Mouse (Mus musculus): ENCODE results near the gene Disp2. TPM values are rescaled to one million over a fixed set of nuclear protein-coding genes. Genes with fewer than 3 reads are reported as not detected.

Gene Disp2
- polyA plus RNA-seq, 1 experiment from 2014 or later = 71.6 TPM

DNA sequence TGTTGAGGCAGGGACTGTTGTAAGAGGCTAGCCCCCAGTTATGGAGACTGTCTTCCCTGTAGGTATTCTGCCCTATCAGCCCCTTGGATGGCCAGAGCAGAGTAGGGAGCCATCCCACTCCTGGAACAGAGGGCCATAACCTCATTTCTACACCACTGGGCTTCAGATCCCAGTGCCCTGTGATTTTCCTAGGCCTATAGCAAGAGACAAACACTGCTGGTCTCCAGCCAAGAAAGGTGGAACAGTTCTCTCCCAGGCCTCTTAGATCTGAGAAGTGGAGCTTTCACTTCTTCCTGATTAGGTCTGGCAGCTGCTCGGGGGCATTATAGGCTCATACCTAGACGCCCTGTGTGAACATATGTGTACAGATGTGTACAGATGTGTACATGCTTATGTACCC, 3.2 kb upstream of the Disp2 start:
- H3K27ac ChIP-seq (replicated peaks) = peak overlapping the region; percentile 44; the same call in 1 of the 2 replicates
- no peak overlapping the region for H3K4me2 ChIP-seq
- 78% methylated on average over 2 of the region's 2 CpGs for WGBS
- no peak overlapping the region for H3K4me3 ChIP-seq
- H3K36me3 ChIP-seq = no peaks in the 10 kb centered on the region
- H3K9me3 ChIP-seq = no peaks in the 10 kb centered on the region
- H3K9ac ChIP-seq = no peak overlapping the region
- ATAC-seq (ENCODE audit: low FRiP score, low read depth) = no peak
- H3K27me3 ChIP-seq = no peaks in the 10 kb centered on the region
- H3K4me1 ChIP-seq (replicated peaks) = peaks cover 28% of the 10 kb centered on the region

DNA sequence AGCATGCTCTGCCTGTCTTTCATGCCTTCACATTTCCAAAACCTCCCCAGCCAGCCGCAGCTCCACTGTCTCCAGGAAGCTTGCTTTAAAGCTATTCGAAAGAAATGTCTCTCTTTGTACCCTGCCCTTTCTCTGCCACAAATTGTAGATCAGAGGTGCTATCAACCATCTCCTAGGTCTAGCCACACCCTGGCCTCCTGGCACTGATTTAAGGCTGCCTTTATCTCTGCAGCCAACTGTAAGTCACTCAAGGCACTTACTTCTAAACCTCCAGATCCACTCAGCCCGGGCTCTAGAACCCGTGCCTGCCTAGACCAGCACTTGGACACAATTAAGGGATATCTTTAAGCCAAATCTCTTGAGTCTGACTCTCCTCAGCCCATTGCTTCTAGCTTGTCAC, 1.1 kb upstream of the Disp2 start:
- H3K27ac ChIP-seq (replicated peaks) = no peak overlapping the region
- H3K9ac ChIP-seq = no peak overlapping the region
- no peak overlapping the region for H3K4me2 ChIP-seq
- H3K9me3 ChIP-seq = no peaks in the 10 kb centered on the region
- no peak overlapping the region for H3K4me3 ChIP-seq
- peaks cover 36% of the 10 kb centered on the region for H3K4me1 ChIP-seq (replicated peaks)
- no peaks in the 10 kb centered on the region for H3K27me3 ChIP-seq
- H3K36me3 ChIP-seq = no peaks in the 10 kb centered on the region
- 81% methylated on average over 4 of the region's 4 CpGs for WGBS
- no peak for ATAC-seq (ENCODE audit: low FRiP score, low read depth)

DNA sequence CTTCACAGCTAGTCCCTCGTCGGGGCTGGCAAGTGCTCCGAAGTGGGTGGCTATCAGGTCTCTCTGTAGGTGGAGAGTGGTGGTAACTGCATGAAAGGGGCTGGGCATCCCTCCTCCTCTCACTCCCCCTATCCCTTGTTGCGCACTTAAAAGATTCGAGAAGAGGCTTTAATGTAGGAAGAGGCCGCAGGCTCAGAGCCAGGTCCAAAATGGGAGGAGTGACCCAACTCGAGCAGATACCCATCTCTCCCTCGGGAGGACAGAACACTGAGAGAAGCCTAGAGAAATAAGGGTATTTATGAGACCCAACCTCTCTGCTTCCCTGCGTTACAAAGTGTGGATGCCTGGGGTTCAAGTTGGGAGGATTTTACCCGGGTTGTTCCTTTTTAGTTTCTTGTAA, 454 bp upstream of the Disp2 start:
- 8% methylated on average over 10 of the region's 10 CpGs for WGBS

DNA sequence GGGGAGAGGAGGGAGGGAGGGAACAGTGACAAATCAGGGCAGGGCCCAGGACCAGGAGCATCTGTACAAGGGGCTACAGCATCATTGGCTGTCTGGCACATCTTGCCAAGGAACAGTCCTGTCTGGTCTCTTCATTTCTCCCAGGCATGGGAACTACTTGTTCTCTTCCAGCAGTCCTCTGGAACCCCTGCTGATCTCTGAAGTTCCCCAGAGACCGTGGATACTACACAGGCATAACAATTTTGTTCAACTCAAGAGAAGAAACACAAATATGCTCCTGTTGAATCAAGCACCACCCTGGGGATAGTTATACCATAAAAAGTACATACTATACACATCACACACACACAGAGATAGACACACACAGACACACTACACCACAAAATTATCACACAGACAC, 1.6 kb downstream of the Disp2 start:
- 18% methylated on average over 1 of the region's 1 CpGs for WGBS
- H3K27ac ChIP-seq (replicated peaks) = peak overlapping the region; percentile 85; the same call in 1 of the 2 replicates
- H3K4me2 ChIP-seq = peak overlapping the region; percentile 63
- ATAC-seq (ENCODE audit: low FRiP score, low read depth) = no peak
- H3K27me3 ChIP-seq = no peaks in the 10 kb centered on the region
- H3K4me1 ChIP-seq (replicated peaks) = peaks cover 27% of the 10 kb centered on the region
- peak overlapping the region; percentile 64 for H3K9ac ChIP-seq
- no peaks in the 10 kb centered on the region for H3K9me3 ChIP-seq
- H3K4me3 ChIP-seq = peak overlapping the region; percentile 55
- H3K36me3 ChIP-seq = peaks cover 3% of the 10 kb centered on the region

More for the DNA sequence above, 454 bp upstream of the Disp2 start:
- Histone ChIP-seq H3K9ac (peak overlapping the region; percentile 64; the same call in 1 of the 2 replicates), H3K9me3 (no peaks in the 10 kb centered on the region), H3K36me3 (no peaks in the 10 kb centered on the region), H3K4me3 (peak overlapping the region; percentile 55), H3K27ac (replicated peaks) (peak overlapping the region; percentile 70), H3K27me3 (no peaks in the 10 kb centered on the region), H3K4me2 (peak overlapping the region; percentile 63), H3K4me1 (replicated peaks) (peaks cover 36% of the 10 kb centered on the region)
- peak; percentile 49 for ATAC-seq (ENCODE audit: low FRiP score, low read depth)

DNA sequence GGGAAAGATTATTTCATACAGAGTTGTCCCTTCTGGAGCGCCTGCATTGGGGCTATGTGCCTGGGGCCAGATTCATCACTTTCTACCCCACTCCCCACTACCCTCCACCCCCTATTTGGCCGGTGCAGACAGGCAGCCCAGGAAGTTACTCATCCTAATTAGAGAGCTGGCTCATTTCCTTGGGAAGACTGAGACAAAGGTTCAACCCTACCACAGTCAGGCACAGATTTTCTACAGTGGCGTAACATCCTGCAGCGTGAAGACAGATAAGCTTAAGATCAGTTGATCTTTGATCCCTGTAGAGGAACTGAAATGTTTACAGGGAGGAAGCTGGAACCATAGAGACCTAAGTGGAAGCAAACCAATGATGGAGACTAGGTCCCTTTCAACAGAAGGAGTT, 2.8 kb downstream of the Disp2 start:
- no peak overlapping the region for H3K4me3 ChIP-seq
- H3K9ac ChIP-seq = no peak overlapping the region
- no peaks in the 10 kb centered on the region for H3K27me3 ChIP-seq
- WGBS = 72% methylated on average over 4 of the region's 4 CpGs
- H3K4me2 ChIP-seq = no peak overlapping the region
- H3K27ac ChIP-seq (replicated peaks) = no peak overlapping the region
- H3K4me1 ChIP-seq (replicated peaks) = peaks cover 25% of the 10 kb centered on the region
- ATAC-seq (ENCODE audit: low FRiP score, low read depth) = no peak
- peaks cover 15% of the 10 kb centered on the region for H3K36me3 ChIP-seq
- H3K9me3 ChIP-seq = no peaks in the 10 kb centered on the region

DNA sequence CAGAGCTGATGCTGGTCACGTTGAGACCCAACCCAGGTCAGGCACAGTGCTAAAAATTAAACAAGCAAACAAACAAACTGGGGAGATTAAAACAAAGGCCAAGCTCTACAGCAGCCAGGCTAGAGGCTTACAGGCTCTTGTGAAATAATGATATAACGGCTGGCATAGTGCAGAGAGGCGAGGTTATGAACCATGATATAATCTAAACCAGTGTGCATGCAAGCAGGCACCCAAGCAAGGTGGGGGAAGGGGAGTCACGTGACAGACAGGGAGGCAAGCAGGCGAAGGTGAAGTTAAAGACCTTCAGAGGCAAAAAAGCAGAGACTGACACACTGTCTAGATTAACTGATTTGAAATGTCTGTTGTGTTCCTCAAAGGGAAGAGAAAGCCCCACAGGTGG, 3.6 kb downstream of the Disp2 start:
- no peaks in the 10 kb centered on the region for H3K9me3 ChIP-seq
- no peak overlapping the region for H3K9ac ChIP-seq
- no peak overlapping the region for H3K4me3 ChIP-seq
- H3K27ac ChIP-seq (replicated peaks) = no peak overlapping the region
- peaks cover 25% of the 10 kb centered on the region for H3K4me1 ChIP-seq (replicated peaks)
- no peaks in the 10 kb centered on the region for H3K27me3 ChIP-seq
- H3K36me3 ChIP-seq = peaks cover 22% of the 10 kb centered on the region
- 70% methylated on average over 5 of the region's 5 CpGs for WGBS
- H3K4me2 ChIP-seq = no peak overlapping the region
- ATAC-seq (ENCODE audit: low FRiP score, low read depth) = no peak

DNA sequence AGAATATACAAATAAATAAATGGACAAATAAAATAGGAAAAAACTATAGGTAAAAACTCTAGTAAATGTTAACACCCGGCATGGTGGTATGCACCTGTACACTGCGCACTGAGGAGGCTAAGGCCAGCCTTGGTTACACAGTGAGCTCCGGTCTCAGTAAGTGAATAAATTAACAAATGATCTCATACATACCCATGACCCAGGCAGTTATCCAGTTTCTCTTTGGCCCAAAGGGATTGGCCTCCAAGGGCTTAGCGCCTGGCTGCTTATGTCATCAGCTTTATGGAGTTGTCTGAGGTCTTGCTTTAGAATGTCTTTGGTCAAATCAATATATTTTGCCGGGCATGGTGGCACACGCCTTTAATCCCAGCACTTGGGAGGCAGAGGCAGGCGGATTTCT, 4.1 kb downstream of the Disp2 start:
- 90% methylated on average over 7 of the region's 7 CpGs for WGBS
- Histone ChIP-seq H3K4me1 (replicated peaks) (peaks cover 25% of the 10 kb centered on the region), H3K4me3 (no peak overlapping the region), H3K27ac (replicated peaks) (no peak overlapping the region), H3K27me3 (no peaks in the 10 kb centered on the region), H3K36me3 (peaks cover 22% of the 10 kb centered on the region), H3K9me3 (no peaks in the 10 kb centered on the region), H3K9ac (no peak overlapping the region), H3K4me2 (no peak overlapping the region)
- no peak for ATAC-seq (ENCODE audit: low FRiP score, low read depth)

DNA sequence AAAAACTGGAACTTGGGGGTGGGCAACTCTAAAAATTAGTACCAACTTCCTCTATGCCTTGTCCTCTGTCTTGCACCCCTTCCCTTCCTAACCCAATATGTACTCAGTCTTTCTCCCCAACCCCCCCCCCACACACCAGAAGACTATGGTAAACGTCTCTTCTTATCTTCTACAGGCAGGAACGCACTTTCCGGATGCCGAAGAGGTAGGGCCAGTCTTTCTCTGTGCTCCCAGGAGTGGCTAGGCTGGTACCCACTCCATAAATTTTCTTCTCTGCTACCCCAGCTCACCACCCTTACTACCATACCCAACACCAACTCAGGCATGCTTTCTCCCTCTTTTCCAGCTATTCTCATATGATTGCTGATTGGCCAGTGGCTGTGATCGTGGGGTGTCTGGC, 7.0 kb downstream of the Disp2 start:
- Histone ChIP-seq H3K9me3 (no peaks in the 10 kb centered on the region), H3K36me3 (peaks cover 37% of the 10 kb centered on the region), H3K4me2 (no peak overlapping the region), H3K27ac (replicated peaks) (no peak overlapping the region), H3K4me1 (replicated peaks) (peaks cover 22% of the 10 kb centered on the region), H3K4me3 (no peak overlapping the region), H3K9ac (no peak overlapping the region), H3K27me3 (no peaks in the 10 kb centered on the region)
- 90% methylated on average over 5 of the region's 5 CpGs for WGBS
- ATAC-seq (ENCODE audit: low FRiP score, low read depth) = no peak

DNA sequence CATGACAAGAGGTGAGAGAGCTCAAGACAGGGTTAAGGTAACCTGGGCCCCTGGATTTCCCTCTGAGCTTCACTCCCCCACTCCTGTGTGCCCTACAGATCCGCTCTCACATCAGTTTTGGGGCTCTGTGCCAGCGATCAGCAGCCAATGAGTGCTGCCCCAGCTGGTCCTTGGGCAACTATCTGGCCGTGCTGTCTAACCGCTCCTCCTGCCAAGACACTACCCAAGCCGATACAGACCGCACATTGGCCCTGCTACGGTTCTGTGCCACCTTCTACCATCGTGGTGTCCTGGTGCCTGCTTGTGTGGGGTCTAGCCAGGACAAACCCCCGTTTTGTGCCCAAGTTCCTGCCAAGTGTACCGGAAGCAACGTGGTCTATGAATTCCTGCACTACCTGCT, 10.0 kb downstream of the Disp2 start:
- no peak overlapping the region for H3K4me2 ChIP-seq
- ATAC-seq (ENCODE audit: low FRiP score, low read depth) = 0 out of 2 replicates have a peak, but pooled peaks have one; percentile 21
- H3K4me3 ChIP-seq = no peak overlapping the region
- no peak overlapping the region for H3K27ac ChIP-seq (replicated peaks)
- H3K9ac ChIP-seq = no peak overlapping the region
- no peaks in the 10 kb centered on the region for H3K27me3 ChIP-seq
- no peaks in the 10 kb centered on the region for H3K9me3 ChIP-seq
- WGBS = 79% methylated on average over 11 of the region's 11 CpGs
- peaks cover 15% of the 10 kb centered on the region for H3K4me1 ChIP-seq (replicated peaks)
- H3K36me3 ChIP-seq = peaks cover 60% of the 10 kb centered on the region

DNA sequence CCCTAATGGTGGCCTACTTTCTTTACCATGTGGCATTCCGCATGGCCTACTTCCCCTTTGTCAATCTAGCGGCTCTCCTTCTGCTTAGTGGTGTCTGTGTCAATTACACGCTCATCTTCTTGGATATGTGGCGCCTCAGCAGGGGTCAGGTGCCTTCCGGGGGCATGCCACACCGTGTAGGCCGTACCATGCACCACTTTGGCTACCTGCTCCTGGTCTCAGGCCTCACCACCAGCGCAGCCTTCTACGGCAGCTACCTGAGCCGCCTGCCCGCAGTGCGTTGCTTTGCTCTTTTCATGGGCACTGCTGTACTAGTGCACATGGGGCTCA, 10.7 kb downstream of the Disp2 start:
- ATAC-seq (ENCODE audit: low FRiP score, low read depth) = peak; percentile 50; the same call in 1 of the 2 replicates
- WGBS = 45% methylated on average over 12 of the region's 12 CpGs
- peaks cover 60% of the 10 kb centered on the region for H3K36me3 ChIP-seq
- no peaks in the 10 kb centered on the region for H3K9me3 ChIP-seq
- H3K4me2 ChIP-seq = peak overlapping the region; percentile 43
- no peak overlapping the region for H3K4me3 ChIP-seq
- no peak overlapping the region for H3K9ac ChIP-seq
- H3K27ac ChIP-seq (replicated peaks) = no peak overlapping the region
- no peaks in the 10 kb centered on the region for H3K27me3 ChIP-seq
- H3K4me1 ChIP-seq (replicated peaks) = peaks cover 15% of the 10 kb centered on the region

DNA sequence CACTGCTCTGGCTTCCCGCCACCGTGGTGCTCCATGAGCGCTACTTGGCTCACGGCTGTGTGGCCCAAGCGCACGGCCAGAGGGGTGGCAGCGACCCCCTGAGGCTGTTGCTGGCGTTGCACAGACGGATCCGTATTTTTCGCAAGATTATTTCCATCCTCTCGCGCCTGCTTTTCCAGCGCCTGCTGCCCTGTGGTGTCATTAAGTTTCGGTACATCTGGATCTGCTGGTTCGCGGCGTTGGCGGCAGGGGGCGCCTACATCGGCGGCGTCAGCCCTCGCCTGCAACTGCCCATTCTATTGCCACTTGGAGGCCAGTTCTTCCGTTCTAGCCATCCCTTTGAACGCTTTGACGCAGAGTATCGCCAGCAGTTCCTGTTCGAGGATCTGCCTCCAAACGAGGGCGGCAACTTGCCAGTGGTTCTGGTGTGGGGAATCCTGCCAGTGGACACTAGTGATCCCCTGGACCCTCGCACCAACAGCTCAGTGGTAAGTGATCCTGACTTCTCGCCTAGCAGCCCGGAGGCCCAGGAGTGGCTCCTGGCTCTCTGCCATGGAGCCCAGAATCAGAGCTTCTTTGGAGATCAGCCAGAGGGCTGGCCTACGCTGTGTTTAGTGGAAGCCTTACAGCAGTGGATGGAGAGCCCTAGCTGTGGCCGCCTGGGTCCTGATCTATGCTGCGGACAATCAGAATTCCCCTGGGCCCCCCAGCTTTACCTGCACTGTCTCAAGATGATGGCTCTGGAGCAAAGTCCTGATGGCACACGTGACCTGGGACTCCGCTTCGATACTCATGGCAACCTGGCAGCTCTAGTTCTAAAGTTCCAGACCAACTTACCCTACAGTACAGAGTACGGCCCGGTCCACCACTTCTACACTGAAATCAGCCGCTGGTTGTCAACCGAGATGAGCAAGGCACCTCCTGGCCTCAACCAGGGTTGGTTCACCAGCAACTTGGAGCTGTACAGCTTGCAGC, 11.3 kb downstream of the Disp2 start:
- peak overlapping the region; percentile 43 for H3K4me2 ChIP-seq
- no peak overlapping the region for H3K4me3 ChIP-seq
- no peak overlapping the region for H3K9ac ChIP-seq
- H3K9me3 ChIP-seq = no peaks in the 10 kb centered on the region
- H3K27ac ChIP-seq (replicated peaks) = no peak overlapping the region
- ATAC-seq (ENCODE audit: low FRiP score, low read depth) = peak; percentile 49; the same call in 1 of the 2 replicates
- no peaks in the 10 kb centered on the region for H3K27me3 ChIP-seq
- 26% methylated on average over 44 of the region's 44 CpGs for WGBS
- peaks cover 15% of the 10 kb centered on the region for H3K4me1 ChIP-seq (replicated peaks)
- peaks cover 58% of the 10 kb centered on the region for H3K36me3 ChIP-seq

DNA sequence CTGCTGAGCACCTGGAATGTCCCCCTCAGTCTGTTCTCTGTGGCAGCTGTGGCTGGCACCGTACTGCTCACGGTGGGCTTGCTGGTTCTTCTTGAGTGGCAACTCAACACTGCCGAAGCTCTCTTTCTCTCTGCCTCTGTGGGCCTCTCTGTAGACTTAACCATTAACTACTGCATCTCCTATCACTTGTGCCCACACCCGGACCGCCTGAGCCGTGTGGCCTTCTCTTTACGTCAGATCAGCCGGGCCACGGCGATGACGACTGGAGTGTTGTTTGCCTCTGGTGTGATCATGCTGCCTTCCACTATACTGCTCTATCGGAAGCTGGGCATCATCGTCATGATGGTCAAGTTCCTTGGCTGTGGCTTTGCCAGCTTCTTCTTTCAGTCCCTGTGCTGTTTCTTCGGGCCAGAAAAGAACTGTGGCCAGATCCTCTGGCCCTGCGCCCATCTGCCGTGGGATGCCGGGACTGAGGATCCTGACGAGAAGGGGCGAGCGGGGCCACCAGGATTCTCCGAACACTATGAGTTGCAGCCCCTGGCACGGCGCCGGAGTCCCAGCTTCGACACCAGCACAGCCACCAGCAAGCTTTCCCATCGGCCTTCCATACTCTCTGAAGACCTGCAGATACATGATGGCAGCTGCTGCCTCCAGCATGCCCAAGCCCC, 12.2 kb downstream of the Disp2 start:
- Histone ChIP-seq H3K4me3 (no peak overlapping the region), H3K9me3 (no peaks in the 10 kb centered on the region), H3K36me3 (peaks cover 51% of the 10 kb centered on the region), H3K9ac (no peak overlapping the region), H3K27me3 (no peaks in the 10 kb centered on the region), H3K4me2 (no peak overlapping the region), H3K4me1 (replicated peaks) (peaks cover 15% of the 10 kb centered on the region), H3K27ac (replicated peaks) (no peak overlapping the region)
- ATAC-seq (ENCODE audit: low FRiP score, low read depth) = no peak
- WGBS = 93% methylated on average over 26 of the region's 26 CpGs

All from hindbrain, embryonic 15.5 days (tissue).